Mouse (Mus musculus): ENCODE data around the gene Upk1b.

The Upk1b gene

DNA sequence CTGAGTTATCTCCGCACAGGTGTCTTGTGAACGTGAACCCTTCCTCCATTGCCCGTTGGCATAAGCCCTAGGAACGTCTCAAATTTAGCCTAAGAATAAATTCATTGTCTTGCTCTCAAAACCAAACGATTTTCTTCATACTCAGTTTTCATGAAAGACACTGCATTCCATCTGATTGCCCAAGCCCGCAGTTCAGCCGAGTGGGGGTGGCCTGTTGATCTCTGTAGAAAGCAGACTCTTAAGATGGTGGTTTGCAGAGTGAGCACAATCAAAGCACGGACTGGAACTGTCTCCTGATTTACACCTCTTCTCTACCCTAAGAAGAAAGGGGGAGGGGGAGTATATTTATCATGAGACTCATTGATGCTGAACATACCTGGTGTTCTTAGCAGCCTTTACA is 37.7 kb downstream of the Upk1b start:
- DNase-seq (ENCODE audit: low spot score in 2 of 2) = no peak

DNA sequence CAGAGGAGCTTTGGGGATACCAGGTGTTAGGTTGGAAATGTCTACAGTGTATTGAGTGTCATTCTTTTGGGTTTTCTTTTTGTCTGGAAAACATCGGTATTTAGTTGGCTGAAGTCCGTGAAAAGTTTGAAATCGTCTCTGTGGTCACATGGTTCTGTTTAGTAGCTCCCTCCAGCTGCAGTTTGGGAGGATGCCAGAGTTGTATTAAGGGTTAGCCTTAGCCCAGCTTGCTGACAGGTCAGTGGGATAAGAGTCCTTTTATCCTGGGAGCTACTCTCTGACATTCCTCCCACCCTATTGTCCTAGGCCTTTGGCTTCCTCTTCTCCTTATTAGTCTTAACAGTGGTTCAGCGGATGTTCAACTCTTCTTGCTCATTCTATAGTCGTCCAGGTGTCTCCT is 38.2 kb downstream of the Upk1b start:
- no peak for DNase-seq (ENCODE audit: low spot score in 2 of 2)

DNA sequence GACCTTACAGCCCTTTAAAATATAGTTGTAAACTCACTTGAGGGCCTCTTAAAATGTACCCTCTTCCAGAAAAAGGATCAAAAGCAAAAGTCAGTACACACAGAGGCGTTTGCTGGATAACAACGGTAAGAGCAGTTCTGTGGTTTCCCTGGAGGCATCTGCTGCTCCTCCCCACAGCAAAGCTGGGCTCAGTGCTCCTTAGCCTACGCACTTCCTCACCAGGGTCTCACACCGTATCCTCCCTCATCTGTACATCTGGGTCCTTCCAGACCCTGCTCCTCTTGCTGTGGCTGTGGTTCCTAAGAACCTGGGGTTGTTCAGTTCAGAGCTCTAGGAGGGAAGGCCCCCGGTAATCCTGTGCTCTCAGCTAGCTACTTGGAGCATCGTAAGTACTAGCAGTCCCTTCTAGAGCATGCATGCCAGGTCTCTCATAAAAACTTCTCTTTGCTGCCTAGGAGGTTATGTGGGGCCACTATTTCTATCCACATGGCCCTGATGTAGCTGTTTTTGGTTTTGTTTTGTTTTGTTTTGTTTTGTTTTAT is 39.2 kb downstream of the Upk1b start:
- no peak for DNase-seq (ENCODE audit: low spot score in 2 of 2)

DNA sequence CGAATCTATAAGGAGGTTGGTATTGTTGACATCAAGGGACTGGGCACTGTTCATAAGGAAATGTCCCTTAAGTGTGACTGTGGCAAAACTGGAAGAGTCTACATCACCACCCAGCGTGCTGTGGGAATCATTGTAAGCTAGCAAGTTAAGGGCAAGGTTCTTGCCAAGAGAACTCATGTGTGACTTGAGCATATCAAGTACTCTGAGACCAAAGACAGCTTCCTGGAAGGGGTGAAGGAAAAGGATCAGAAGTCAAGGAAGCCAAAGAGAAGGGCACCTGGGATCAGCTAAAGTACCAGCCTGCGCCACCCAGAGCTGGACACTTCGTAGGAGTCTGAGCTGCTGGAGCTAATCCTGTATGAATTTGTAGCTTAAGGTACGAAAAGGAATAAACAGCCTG is 39.9 kb downstream of the Upk1b start:
- no peak for DNase-seq (ENCODE audit: low spot score in 2 of 2)

DNA sequence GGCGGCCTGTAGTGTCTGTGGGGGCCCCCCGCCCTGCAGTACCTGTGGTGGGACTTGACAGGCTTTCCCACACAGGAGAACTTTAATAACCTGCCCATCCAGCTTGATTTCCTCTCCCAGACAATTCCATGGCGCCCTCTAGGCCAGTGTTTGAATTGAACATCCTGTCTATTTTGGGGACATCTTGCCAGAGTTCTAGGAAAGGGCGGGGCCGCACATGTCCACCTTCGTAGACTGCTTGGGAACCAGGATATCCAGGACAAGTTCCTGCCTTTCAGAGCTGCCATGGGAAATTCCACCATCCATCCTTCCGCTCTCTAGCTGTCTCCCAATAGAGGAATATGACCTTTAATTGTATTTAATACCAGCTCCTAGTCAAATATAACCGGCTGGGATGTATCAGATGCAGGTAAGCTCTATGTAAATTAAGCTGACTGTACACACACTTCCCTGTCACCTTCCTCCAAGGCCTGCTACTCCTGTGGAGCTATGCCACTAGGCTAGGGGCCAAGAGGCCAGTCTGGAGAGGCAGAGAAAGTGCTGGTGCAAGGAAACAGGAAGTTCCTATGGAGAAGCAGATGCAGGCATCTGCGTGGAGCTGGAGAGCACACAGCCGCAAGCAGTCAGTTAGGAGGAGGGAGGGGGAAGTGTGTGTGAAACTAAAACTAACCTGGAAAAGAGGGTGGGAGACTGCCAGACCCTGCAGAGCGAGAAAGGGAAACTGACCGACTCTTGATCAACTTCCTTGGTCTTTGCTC is 41.8 kb downstream of the Upk1b start:
- DNase-seq (ENCODE audit: low spot score in 2 of 2) = no peak

DNA sequence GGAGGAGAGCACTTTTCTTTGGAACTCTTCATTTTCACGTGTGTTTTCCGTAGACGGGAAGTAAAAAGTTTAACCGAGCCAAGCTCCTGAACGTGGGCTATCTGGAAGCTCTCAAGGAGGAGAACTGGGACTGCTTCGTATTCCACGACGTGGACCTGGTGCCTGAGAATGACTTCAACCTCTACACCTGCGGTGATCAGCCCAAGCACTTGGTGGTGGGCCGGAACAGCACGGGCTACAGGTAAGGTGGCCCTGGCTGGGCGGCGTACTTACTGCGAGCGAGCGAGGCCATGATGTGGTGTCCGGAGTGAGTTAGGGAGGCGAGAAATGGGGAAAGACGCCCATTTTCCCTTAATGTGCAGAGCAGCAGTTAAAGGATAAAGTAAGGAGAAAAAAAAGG is 42.5 kb downstream of the Upk1b start:
- DNase-seq (ENCODE audit: low spot score in 2 of 2) = no peak

DNA sequence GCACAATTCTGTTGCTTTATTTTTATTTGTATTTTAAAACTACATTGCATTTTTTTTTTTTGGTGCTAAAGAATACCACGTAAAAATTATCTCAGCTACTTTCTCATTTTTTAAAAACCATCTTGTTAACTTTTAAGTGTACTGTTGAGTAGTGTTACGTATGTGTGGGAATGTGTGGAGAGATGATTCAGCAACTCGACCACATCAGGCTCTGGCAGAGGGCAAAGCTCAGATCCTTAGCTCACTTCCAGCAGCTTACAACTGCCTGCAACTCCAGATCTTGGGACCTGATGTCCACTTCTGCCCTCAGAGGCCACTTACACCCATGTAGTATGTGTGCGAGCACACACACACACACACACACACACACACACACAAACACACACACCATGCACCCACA is 43.6 kb downstream of the Upk1b start:
- no peak for DNase-seq (ENCODE audit: low spot score in 2 of 2)

DNA sequence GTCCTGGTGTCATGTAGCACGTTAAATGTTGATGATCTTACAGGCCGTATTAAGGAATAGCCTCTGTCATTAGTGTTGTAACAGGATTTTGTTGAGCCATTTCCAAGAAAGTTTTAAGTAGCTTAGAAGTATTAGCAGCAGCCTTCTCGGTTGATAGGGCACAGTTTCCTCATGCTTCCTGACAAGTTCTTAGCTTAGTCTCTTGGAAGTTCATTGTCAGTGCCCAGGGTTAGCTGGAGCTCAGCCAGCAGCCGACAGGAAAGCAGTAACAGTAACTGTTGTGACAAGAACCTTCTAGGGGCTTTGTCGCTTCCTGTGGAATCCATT is 44.0 kb downstream of the Upk1b start:
- DNase-seq (ENCODE audit: low spot score in 2 of 2) = no peak

DNA sequence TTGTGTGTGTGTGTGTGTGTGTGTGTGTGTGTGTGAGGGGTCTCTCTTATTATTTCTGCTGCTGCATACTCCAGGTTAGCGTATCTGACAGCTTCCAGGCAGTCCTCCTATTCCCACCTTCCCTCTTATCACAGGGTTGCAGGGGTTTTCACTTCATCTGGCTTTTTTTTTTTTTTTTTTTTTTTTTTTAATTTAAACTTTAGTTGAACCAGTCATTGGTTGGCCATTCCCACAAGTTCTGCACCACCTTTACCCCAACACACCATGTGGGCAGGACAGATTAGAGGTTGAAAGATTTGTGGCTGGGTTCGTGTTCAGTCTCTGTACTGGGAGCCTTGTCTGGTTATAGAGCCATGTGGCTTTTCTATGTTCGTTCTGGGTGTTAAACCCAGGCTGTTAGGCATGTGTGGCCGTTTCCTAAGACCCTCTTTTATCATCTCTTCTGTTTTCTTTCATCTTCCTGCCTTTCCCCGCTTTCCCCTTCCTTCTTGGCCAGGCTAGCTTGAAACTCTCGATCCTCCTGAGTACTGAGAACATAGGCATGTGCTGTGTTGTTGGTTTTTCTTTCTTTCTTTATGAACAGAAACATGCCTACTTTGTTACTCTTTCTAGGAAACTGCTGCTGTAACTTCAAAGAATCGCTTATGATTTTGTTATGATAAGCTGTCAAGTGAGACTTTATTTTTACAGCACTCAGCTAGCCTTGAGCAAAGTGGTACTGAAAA is 44.5 kb downstream of the Upk1b start:
- DNase-seq (ENCODE audit: low spot score in 2 of 2) = no peak

DNA sequence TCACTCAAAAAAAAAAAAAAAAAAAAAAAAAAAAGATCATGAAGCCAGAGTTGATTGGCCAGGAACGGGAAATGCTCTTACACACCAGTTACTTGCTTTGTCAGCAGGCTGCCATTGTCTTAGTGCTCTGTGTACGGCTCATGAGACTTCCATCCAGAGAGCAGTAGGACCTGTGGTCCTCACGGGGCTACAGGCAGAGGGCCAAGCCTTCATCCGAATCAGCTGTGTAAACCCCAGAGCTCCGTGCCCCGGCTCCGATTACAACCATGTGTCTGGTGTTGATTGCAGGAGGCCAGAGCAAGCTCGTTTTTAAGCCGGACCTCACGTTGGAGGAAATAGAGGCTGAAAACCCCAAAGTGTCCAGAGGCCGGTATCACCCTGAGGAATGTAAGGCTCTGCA is 46.5 kb downstream of the Upk1b start:
- DNase-seq (ENCODE audit: low spot score in 2 of 2) = no peak

DNA sequence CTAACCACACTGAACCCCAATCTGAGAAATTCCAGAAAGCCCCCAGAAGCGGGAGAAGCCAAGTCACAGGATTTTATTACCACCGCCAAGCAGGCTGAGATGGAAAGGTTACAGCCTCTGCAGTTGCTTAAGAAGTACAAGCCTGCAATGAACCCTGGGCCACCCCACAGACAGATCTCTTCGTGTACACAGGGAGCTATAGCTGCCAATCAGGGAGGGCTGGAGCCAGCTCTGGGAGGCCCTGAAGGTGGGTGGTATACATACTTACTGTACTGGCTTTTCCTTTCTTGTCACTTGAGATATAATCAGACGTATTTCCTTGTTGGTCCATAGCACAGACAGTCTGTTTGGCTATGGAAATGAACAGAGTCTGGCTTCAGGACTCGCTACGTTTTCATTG is 49.3 kb downstream of the Upk1b start:
- DNase-seq (ENCODE audit: low spot score in 2 of 2) = no peak

DNA sequence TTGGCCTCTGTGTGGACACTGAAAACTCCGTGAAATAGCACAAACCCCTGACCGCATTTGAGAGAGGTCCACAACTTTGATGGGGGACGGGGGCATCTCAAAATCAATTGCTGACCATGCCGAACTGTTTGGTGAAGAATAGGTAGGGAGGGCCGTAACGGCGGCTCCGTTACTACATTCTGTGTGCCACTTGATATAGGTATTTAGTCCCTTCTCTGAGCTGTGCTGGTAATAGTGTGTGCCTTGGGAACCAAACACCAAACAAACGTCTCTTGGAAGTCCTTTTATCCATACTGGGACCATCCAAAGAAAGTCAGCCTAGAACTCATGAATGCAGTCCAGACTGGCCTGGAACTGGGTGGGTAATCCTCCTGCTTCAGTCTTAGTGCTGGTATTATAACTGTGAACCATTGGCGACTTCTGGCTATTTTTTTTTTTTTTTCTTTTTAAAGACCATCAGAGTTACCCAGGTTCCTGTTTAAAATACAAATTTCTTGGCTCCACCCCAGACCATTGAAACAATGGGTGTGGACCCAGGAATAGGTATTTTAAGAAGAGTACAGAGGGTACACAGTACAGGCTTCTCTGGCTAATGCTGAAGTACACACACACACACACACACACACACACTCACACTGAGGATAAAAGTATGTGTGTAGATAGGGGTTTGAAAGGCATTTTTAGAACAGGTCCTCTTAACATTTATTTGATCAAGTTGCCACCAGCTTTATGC is 56.0 kb downstream of the Upk1b start:
- DNase-seq (ENCODE audit: low spot score in 2 of 2) = no peak

DNA sequence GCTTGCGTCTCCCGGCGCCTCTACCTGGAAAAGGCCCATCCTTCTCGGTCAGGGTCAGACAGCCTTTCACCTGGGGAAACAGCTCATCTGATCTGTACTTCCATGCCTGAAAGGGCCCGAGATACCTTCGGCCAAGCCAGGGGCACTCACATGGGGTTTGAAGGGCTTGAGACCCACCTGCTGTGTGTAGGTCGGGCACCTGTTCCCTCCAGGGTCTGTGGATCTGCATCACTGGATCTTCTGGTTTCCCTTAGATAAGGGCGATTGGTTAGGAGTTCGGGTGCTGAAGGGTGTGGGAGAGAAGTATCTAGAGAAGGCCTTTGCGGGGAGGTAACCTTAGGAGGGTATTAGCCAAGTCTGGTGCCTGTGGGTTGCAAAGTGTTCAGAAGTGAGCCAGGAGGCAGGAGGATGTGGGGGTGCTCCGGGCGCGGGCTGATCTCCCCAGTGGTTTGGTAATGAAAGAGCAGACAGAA is 57.4 kb downstream of the Upk1b start:
- DNase-seq (ENCODE audit: low spot score in 2 of 2) = peak in 1 of 2 experiments; percentile 9

DNA sequence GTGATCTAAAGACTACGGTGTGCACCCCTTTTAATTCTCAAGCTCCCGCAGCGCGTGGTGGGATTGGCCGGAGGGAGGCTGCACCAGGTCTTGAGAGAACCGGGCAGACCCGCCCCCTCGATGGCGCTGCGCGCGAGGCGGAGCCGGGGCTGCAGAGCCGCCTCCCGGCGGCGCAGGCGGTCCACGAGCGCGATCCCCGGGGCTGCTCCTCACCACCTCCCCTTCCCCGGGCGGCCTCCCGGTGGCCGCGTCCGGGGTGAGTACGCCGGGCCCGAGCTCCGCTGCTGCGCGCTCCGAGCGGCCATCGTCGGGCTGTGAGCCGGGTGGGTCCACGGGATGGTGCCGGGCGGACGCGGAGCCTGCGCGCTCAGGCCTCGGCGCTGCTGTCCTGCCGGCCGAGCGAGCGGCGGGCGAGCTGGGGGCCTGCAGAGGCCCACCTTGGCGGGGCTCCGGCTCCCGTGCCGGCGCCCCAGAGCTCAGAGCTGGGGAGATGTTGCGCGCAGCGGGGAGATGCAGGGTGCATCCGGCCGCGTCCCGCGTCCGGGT is 57.9 kb downstream of the Upk1b start, which contains the start of gene B4galt4:
B4galt4 (plus strand) TSS at position 152 of the 546 bp plus-strand sequence.
- peak; percentile 51 to 62 for DNase-seq (ENCODE audit: low spot score in 2 of 2)

DNA sequence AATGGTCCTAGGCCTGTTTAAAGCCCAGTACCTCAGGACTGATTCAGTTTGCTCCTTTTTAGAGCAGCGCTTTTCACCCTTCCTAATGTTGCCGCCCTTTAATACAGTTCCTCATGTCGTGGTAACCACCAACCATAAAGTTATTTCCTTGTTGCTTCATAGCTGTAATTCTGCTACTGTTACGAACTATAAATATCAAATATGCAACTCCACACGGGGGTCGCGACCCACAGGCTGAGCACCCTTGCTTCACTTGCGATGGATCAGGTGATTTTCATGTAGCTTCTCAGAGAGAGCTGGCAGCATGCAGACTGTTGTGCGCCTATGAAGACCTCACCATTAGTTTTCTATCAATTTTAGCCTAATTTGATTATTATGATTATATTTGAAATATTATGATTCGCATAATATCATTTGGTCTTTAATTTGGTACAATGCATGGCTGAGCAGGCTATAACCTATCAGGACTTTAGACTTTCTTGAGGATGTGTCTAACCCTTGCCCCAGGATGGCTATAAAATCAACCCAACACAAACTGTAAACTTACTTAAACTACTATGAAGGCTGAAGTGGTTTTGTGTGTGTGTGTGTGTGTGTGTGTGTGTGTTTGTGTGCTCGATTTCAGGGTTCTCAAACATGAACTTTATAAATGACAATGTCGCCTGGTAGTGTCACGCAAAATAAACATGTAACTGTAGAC is 58.8 kb downstream of the Upk1b start:
- DNase-seq (ENCODE audit: low spot score in 2 of 2) = no peak

DNA sequence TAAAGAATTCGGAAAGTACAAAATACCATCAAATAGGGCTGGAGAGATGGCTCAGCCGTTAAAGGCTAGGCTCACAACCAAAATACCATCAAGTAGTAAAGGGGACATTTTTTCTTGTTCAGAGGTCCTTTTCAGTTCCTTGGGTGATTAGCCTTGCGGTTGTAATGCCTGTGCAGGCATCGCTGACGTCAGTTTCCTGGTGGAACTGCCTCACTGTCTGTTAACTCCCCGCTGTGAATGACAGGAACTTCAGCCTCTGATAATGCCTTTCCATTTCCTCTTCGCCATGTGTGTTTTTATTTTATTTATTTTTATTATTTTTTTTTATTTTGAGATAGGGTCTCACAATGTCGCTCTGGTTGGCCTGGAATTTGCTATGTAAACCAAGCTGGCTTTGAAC is 69.2 kb downstream of the Upk1b start:
- no peak for DNase-seq (ENCODE audit: low spot score in 2 of 2)

DNA sequence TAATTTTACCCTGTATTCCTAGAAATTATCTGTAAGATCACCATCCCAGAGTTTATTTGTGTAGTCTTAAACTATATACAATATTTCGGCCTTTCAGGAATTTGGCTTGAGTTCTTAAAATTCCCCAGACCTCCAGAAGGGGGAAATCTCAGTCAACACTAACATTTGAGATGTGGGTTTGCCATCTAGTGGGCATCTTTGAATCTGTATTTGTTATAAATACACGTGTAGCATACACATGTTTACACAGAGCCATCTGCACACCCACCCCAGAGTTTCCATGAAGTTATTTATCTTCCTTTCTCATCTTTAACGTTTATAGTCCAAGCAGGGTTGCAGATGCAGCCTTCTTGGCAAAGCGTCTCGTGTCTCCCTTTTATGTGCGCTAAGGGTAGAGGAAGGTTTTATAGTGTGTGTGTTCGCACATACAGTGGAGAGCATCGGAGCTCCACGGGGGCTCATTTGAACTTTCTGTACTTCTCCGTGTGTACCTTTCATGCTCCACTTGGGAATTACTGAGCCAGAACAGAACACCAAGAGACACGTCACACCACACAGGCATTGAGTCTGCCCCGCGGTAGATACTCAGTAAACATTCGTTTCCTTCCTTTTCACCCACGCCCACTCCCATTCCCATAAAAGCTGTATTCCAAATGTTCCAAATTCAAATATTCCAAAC is 70.4 kb downstream of the Upk1b start:
- DNase-seq (ENCODE audit: low spot score in 2 of 2) = no peak

DNA sequence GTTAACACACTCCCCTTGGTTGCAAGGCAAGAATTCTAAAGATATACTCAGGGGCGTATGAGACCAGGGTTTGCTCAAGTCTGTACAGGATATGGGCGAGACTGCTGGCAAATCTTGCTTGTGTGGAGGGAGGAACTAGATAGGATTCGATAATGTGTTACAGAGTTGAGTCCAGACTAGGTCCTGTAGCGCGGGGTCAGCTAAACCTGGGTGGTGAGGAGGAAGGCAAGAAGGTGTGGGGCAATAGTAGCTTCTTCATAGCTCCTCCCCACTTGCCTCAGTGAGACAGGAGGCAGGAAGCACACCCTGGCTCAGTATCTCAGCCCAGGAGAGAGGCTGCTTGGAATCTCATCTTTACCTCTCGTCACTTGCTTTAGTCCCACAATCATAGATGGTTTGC is 71.0 kb downstream of the Upk1b start:
- no peak for DNase-seq (ENCODE audit: low spot score in 2 of 2)

DNA sequence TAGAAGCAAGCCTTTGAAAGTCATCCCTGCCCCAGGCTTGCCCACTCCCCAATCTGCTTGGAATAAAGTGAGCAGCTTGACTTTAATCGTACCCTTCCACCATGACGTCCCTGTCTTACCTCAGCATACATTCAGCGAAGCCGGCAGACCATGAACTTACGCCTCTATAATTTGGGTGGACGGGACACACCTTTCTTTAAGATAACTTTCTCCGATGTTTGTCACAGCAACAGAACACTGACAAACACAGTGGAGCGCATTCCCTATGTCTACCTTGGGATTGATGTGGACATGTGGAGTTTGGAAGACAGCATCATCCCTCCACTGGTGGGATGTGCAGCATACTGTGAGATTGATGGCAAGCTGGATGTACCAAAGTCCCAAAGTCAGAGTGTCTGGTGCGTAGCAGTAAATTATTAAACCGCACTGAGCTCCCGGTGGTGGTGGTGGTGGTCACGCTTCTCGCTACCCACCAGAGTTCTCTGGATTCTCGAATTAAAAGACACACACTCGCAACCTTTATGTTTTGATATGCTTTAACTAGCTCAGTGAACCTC is 71.5 kb downstream of the Upk1b start:
- DNase-seq (ENCODE audit: low spot score in 2 of 2) = no peak

DNA sequence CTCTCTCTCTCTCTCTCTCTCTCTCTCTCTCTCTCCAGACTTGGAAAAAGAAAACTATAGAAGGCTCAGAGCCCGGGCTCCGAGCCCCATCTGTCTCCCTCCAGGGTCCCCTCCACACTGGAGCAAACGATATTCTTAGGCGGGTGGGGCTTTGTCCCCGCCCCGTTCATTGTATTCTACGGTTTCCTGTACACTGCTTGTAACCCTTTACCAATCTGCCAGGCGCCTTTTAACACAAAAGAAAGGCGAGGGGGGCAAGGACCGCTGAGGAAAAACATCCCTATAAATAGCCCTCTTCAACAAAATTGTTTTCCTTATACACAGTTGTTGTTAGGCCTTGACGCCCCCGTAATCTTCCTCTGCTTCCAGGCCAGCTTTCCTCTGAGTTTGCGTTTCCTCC is 75.2 kb downstream of the Upk1b start:
- no peak for DNase-seq (ENCODE audit: low spot score in 2 of 2)

DNA sequence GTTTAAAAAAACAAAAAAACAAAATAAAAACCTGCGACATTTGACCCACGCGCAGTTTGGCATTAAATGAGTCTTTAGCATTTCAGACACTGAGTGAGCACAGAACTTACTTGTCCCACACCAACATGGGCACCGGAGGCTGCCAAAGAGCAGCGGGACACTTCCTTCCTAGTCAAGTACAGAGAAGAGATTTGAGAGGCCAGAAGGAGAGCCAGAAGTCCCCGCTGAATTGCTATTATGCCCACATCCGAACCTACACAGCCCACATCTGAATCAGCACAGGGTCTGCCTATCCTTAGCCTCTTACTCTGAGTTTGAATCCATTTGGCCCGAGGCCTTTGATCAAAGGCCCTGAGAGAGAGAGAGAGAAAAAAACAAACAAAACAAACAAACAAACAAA is 75.9 kb downstream of the Upk1b start:
- DNase-seq (ENCODE audit: low spot score in 2 of 2) = no peak
